Mouse (Mus musculus) MEL-GATA-1-ER (cell line): ENCODE measurements around the gene Dock11.
A peak's percentile ranks its signal among the peaks of the same experiment; 100 is the strongest.

Source experiments
- DNase-seq: peaks from one replicate; pipeline ENCODE4 v3.0.0-alpha.2; 2012; ENCODE audit warnings: low read depth; ENCODE audit errors: extremely low read depth

Gene Dock11

DNA sequence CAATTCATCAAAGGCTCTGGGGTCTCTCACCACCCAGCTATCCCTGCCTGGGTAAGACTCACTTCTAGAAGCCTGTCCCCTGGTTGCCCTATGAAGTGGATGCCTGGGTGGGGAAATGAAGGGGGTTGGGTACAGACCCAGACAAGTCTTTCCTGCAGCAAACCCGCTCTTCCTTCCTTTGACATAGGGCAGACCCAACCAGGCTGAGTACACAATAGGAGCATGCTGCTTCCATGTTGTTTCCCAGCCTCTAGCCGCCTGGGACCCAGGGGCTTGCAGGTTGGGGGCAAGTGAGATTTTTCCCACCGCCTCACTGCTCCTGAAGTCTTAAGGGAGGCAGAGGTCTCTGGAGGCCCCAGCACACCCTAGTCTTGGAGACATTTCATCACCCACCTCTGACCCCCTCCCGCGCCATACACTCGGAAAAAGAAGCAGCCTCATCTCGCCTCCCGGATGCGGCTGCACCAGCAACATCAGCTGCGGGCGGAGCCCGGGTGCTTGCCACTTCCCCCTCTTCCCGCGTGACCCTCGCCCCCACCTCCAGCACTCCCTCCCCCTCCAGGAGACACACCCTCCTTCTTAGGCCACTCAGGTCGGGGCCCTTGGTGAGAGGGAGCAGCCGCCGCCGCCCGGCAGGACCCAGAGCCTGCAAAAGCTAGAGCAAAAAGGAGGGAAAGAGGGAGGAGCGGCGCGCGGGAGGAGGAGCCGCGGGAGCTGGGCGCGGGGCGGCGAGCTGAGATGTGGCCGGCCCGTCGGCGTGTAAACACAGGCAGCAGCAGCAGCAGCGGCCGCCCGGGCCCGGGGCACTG is at the start of gene Dock11:
Gene Dock11, plus strand, starts transcription at position 746 of the 809 bp plus-strand sequence.
- peak; percentile 41 for DNase-seq

DNA sequence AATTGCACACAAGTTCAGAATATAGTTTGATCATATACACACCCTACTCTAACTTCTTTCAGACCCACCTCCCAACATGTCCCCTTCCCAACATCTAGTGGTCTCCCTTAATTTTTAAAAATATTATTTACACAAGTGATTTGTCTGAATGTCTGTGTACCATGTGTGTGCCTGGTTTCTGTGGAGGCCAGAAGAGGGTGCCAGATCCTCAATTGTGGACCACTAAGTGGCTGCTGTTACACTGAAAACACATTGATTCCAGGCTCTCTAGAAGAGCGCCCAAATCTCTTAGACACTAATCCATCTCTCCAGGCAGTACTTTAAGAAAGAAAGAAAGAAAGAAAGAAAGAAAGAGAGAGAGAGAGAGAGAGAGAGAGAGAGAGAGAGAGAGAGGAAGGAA is 8.9 kb upstream of the Dock11 start:
- DNase-seq, result no peak

DNA sequence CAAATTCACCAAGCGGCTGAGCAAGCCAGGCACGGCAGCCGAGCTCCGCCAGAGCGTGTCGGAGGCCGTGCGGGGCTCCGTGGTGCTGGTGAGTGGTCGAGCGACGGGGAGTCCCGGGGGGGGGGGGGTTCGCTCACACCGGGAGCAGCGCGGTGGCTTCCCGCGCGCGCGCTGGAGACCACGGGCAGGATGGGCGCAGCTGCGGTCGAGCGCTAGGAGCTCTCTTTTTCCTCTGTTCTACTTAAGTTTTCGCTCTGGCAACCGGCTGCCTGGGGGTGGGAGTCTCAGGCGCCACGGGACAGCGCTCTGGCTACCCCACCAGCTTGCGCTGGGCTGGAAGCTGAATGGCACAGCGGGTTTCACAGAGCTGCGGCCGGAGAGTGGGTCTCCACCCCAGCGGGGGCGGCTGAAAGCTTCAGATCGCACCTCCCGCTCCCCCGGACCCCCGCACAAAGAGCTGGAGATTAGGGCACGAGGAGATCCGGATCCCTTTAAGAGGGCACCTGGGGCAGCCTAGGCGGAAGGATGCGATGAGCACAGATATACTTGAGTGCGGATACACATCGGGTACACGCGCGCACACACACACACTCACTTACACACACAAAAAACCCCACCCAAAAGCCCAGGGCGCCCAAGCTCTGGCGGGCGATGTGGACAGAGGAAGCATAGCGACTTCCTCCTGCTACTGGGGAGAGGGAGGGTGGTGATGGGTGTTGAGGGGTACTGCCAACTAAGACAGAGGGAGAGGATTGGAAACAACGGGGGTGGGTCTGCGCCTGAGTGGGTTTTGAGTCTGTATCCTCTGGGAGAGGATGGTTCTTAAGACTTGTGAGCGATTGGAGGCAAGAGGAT is 540 bp downstream of the Dock11 start:
- no peak for DNase-seq

DNA sequence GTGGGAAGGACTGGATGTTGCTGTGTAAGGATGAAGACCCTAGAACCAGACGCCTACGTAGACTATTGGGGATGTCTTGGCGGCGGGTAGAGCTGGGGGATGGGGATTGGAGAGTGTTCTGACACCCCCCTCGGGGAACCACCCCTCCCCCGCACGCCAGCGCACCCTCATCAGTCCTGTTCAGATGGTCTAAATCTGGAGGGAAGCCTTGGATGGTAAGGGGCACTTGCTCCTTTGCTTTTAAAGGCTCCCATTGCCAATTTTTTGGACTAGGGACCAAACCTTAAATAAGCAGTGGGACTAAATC is 1.1 kb downstream of the Dock11 start:
- DNase-seq, result no peak

DNA sequence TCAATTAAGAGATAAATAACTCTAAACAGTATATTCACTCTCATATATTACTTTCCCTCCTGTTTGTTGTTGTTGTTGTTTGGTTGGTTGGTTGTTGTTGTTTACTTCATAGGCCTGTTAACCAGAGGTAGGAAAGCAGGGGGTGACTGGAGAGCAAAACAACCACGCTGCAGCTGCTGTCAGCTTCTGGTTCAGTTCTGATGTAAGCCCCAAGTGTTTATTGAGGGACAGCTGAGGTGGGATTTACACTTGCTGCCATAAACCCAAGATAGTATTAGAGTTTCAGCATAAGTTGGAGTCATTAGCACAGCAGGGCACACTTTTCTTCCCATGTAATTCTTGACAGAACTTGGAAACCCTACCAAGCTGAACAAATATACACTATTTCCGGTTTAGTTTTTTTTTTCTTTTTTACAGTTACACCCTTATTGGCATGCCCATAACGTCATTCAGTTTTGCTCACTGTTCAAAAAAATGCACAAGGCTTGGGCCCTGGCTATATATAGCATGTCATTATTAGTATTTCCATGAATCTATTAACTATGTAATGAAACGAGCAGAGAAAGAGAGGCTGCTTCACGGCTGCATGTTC is 3.0 kb downstream of the Dock11 start:
- DNase-seq, result no peak

DNA sequence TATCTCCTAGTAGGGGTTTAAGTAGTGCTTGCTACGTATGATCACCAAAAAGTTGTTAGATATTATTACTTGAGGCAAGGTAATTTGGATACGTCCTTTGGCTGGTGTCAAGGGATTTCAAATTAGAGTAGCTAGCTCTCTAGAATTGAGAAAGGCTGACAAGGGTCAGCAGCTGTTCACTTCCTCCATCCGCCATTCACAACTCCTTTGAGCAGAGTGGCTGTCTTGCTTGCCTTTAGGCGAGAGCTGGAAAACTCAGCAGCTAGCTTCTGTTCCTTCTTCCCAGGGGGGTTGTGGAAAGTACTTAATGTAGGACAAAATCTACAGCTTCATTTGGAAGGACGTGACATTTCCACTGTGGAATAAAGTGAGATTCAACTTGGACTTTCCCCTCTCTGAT is 3.7 kb downstream of the Dock11 start:
- no peak for DNase-seq

DNA sequence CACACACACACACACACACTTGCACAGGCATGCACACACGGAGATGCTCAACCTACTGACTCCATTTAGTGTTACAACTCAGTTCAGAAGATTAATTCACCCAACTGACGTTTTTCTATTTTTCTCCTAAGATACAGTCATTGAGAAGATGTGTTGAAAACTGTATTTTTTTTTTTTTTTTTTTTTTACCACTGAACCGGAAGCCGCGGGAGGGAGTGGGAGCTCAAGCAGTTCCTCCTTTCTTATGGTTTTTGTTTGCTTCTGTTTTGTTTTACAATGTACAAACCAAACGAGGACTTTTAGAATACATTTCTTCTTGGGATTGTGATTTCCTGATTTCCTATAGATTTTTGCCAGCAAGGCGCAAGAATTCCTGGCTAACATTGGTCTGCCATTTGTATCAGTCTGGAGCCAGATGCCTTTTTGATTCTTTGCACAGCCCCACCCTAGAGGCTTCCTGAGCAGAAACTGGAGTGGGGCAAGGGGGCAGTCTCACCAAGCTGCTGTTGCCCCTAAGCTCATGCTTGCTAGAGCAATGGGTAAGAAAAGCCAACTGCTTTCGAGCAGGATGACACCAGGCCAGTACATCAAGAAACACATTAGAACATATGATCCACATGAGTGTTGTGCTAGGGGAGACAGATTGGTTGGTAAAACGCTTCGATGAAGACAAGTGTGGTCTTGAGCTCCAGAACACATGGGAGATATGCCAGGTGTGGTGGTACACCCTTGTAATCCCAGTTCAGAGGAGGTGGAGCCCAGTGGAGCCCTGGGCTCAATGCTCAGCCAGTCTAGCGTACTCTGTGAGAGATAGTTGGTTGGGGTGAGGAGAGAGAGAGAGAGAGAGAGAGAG is 9.2 kb downstream of the Dock11 start:
- peak; percentile 39 for DNase-seq

DNA sequence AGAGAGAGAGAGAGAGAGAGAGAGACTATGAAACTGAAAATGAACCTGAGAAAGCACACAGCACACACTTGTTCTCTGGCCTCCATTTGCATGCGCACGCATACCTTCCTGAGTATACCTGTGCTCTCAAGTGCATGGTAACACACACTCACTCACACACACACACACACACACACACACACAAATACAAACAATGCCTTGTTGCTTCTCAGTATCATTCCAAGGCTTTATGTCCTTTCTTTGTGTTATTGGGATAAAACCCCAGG is 9.8 kb downstream of the Dock11 start:
- DNase-seq, result no peak

DNA sequence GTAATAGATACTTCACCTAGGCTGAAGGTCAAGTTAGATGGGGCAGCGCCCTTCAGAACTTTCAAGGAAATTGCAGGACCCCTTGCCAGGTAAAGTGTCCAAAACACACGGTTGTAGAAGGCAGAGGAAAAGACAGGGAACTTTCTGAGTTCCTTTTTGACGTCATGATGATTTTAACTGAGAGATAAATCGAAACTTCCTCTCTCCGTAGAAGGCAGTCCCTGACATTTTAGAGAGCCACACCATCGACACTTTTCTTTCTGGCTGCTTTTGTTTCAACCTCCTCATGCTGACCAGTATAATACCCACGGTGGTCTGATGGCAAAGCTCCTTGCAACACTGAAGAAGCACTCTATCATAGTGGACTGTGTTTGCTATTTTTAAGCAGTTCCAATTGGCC is 15.7 kb downstream of the Dock11 start:
- no peak for DNase-seq

DNA sequence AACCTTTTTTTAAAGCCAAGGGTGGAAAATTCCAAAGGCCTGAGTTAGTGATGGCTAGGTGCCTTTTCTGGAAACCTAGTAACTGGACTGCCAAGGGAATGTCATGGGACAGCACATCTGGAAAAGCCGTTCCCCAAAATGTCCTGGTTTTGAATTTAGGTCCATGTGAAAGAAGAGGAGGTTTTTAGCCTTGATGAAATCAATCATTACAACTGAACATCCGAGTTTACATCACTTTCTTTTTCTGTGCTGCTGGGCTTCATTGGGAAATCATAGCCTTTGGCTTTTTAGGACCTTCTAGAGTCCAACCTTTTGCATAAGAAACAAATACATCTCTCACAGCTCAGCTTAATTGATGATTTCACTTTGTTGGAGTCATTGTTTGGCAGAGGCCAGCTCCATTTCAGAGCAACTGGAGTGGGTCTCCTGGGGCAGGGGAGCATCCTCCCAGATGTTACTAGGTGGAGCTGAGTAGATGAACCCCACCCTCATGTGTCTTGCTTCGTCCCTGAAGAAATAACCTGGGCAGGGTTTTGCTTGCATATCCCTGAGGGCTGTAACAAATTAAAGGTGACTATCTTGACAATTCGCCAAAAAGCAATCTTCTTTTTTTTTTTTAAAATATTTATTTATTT is 18.2 kb downstream of the Dock11 start:
- no peak for DNase-seq

DNA sequence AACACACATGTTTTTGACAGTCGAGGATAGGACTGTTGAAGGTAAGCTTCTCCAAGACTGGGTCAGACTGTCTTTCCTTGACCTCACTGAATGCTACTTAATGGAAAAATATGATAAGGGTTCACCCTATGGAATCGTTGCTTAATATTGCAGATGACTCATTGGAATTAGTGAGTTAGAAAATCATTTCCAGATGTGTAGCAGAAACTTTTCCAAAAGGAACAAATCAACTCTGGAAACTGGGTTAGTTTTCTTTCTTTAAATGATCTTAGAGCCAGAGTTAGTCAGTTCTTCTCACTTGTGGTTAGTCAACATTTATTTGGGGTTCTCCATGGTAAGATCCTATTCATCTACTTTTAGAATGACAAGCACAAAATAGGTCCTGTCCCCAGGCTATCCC is 30.9 kb downstream of the Dock11 start:
- DNase-seq, result no peak

DNA sequence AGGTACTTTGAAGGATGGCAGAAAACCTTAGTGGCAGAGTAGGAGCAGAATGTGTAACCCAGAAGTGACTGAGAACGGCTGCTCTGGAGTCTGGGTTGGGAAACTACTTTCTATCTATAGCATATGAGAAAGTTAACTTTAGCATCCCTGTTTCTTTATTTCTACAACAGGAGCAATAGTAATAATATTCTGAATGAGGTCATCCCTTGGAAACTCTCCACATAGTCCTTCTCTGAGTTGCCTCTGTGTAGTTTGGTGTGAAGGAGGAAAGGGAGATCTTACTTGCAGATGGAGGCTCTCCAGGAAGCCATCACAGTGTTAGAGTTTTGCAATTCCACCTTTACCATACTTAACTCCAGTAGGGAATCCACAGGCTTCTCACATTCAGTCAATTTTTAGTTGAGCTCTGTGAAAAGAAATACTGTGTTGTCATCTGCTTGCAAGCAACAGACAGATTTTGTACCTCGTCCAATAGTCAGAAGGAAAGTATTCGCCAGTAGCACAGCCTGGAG is 31.5 kb downstream of the Dock11 start:
- no peak for DNase-seq

DNA sequence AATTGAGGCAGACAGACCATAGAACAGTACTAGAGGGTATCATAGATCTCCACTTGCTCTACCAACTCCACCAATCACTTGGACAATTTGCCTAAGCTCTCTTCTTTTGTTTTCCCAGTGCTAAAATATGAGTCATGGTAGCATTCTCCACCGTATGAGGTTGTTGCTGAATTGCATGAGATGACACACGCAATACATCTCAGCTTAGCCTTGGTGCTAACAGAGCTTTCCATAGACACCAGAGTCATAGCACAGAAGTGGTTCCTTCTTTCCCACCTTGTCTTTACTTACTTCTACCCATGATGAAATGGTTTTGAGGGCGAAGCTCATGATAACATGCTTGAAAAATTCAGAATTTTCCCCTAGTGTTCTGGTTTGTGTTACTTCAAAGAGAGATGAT is 33.3 kb downstream of the Dock11 start:
- no peak for DNase-seq

DNA sequence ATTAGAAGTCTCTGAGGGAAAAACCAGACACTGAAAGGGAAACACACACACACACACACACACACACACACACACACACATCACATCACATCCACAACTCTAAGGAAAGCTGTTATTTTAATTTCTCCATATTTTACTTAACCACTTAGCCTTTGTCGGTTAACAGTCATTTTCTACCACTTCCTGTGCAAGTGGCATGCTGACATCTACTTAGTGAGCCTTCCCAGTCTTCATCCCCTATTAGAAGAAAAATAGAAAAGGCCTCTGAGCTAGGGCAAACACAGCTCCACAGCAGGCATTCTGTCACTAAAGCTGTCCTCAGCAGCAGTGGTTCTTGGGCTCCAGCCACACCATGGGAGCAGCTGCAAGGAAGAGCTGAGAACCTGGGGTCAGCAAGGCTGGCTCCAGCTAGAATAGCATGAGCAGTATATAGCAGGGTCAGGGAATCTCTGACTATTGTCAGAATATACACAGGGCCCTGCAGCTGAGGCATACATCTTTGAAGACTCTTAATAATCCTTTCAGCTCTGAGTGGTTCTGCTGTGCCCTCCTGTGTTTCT is 36.2 kb downstream of the Dock11 start:
- no peak for DNase-seq

DNA sequence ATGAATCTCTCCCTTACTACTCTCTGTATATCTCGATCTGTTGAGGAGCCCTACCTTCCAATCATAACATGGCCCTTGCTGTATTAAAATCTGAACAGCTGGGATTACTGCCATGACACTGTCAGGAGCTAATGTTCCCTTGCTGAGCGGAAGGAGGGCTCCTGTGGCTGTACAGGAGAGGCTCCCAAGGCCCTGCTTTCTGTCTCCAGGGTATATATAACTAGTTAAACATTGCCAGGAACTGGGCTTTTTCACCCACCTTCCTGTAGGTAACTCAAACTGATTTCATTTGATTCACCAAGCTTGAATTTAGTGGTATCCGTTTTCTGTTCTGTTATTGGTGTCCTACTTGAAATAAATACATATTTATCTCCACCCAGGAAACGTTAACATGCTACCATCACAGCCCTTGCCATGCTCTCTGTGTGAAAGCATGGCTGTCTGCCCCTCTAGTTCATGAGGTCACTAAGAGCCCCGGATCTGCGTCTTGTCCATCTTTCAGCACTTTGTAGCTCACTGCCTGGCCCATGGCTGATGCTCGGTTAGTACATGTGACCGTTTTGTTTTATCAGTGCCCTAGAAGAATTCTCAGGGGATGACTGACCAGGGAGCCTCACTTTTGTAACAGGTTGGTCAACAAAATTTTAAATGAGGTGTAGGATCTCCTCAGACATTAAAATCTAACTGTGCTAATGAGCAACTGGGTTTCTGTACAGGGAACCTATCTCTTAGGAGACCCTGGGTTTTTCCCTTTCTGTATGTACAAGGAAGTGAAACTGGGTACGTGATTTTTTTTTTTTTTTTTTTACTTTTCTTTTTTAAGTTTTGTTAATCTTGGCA is 41.7 kb downstream of the Dock11 start:
- DNase-seq, result no peak

DNA sequence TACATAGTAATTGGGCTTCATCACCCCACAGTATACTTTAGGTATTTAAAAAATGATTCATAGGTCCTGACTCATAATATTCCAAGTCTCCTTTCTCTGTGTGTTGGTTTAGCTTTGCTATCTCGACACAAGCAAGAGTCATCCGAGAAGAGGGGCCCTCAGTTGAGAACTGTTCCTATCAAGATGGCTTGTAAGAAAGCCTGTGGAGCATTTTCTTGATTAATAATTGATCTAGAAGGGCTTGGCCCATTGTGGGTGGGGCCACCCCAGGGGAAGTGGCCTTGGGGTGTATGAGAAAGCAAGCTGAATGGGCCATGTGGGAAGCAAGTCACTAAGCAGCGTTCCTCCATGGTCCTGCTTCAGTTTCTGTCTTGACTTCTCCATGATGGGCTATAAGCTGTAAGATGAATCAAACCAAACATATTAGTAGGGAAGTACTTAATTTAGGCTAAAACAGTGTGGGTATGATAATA is 42.3 kb downstream of the Dock11 start:
- DNase-seq, result no peak

DNA sequence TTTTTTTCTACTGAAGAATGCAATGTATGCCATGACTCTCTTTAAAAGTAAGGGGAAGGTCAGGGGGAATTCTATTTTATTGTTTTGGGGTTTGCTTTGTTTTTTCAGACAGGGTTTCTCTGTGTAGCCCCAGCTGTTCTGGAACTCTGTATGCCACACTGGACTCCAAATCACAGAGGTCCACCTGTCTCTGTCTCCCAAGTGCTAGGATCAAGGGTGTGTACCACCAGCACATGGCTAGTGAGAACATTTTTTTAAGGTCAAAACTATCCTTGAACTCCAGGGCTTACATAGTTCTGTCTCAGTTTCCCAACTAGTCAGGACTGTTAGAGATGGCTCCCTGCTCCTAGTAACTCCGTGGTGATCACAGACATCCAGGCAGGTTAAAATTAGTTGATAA is 43.3 kb downstream of the Dock11 start:
- no peak for DNase-seq

DNA sequence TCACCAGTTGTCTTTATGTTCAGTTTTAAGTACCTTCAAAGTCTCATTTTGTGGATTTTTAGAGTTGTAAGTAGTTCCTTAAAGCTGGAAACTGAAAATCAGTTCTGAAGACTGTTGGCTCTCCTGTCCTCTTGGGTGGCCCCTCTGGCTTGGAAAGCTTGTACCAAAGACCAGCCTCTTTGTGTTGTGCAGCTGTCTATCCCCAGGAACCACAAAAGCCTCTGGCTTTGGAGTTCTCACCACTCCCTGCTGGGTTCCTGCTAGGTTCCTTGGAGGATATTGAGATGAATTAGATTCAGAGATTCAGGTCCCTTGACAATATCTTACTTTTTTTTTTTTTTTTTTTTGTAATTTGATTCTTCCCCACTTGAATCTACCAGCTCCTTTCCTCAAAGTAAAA is 44.3 kb downstream of the Dock11 start:
- no peak for DNase-seq

DNA sequence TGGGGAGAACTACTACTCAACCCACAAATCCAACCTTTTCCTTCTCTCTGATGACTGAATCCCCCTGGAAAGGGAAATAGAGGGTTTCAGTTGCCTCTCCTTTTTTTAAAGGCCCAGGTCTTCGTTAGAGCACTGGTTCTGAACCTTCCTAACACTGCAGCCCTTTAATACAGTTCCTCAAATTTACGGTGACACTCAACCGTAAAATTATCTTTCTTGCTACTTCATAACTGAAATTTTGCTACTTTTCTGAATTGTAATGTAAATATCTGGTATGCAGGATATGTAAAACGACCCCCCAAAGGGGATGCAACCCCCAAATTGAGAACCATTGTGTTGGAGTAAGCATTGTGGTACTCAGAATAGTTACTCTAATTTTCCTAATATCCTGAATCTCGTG is 49.5 kb downstream of the Dock11 start:
- no peak for DNase-seq

DNA sequence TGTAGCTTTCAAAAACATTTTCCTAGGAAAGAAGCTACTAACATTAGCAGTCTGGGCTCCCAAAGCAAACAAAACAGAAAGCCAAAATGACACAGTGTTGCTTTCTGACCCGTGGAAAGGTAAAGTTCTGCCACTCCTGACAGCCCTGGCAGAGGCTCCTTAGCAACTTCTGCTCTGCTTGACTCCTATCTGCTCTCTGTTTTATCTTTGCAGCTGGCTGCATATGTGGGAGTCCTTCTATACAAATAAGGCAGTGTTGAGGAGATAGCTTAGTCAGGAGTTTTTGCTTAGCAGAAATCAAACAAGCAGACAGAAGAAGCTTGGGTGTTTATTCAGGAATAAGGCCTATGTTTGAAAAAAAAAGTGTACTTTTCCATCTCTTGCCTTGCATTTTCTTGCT is 57.8 kb downstream of the Dock11 start:
- DNase-seq, result no peak
